Mouse (Mus musculus): ENCODE data around the gene Cacna2d3. TPM values are rescaled to one million over a fixed set of nuclear protein-coding genes. Genes with fewer than 3 reads are reported as not detected.

Cacna2d3 gene
- total and polyA plus RNA-seq, 2 experiments from 2014 or later, result 0.19 TPM; not detected in 1

GRCm38 (mm10) chr14:29350627-29351026, 371.0 kb downstream of the Cacna2d3 start:
- Histone ChIP-seq H3K4me3 (ENCODE audit: low read depth, low read length) (no peak overlapping the region), H3K36me3 (replicated peaks; ENCODE audit: control insufficient read depth, insufficient read depth, low read length) (no peaks in the 10 kb centered on the region), H3K4me2 (ENCODE audit: low read depth, low read length) (no peak overlapping the region), H3K9ac (replicated peaks; ENCODE audit: low read depth, low read length) (no peak overlapping the region), H3K27me3 (ENCODE audit: control insufficient read depth, insufficient read depth, low read length) (no peaks in the 10 kb centered on the region), H3K27ac (ENCODE audit: low read depth) (no peak overlapping the region), H3K4me1 (ENCODE audit: control insufficient read depth, insufficient read depth) (no peaks in the 10 kb centered on the region), H3K9me3 (replicated peaks; ENCODE audit: control insufficient read depth, low read length) (no peaks in the 10 kb centered on the region)
- 73% methylated on average over 4 of the region's 4 CpGs for WGBS
- no peak for TF ChIP-seq CTCF (IDR thresholded peaks at IDR 0.05; ENCODE audit: low read depth)
- TF ChIP-seq EP300 (IDR thresholded peaks at IDR 0.05; ENCODE audit: low read depth), result no peak
- no peak for ATAC-seq (ENCODE audit: insufficient read depth, low read depth)
- DNase-seq (ENCODE audit: low spot score), result no peak

GRCm38 (mm10) chr14:29341581-29341980, 380.1 kb downstream of the Cacna2d3 start:
- H3K27ac ChIP-seq (ENCODE audit: low read depth), result no peak overlapping the region
- no peak overlapping the region for H3K4me3 ChIP-seq (ENCODE audit: low read depth, low read length)
- no peaks in the 10 kb centered on the region for H3K27me3 ChIP-seq (ENCODE audit: control insufficient read depth, insufficient read depth, low read length)
- 83% methylated on average over 6 of the region's 6 CpGs for WGBS
- no peaks in the 10 kb centered on the region for H3K9me3 ChIP-seq (replicated peaks; ENCODE audit: control insufficient read depth, low read length)
- ATAC-seq (ENCODE audit: insufficient read depth, low read depth), result no peak
- DNase-seq (ENCODE audit: low spot score), result no peak
- H3K4me1 ChIP-seq (ENCODE audit: control insufficient read depth, insufficient read depth), result no peaks in the 10 kb centered on the region
- H3K9ac ChIP-seq (replicated peaks; ENCODE audit: low read depth, low read length), result no peak overlapping the region
- TF ChIP-seq CTCF (IDR thresholded peaks at IDR 0.05; ENCODE audit: low read depth) (no peak), EP300 (IDR thresholded peaks at IDR 0.05; ENCODE audit: low read depth) (no peak)
- H3K4me2 ChIP-seq (ENCODE audit: low read depth, low read length), result no peak overlapping the region
- no peaks in the 10 kb centered on the region for H3K36me3 ChIP-seq (replicated peaks; ENCODE audit: control insufficient read depth, insufficient read depth, low read length)

GRCm38 (mm10) chr14:29340728-29341127, 380.9 kb downstream of the Cacna2d3 start:
- no peak overlapping the region for H3K4me2 ChIP-seq (ENCODE audit: low read depth, low read length)
- ATAC-seq (ENCODE audit: insufficient read depth, low read depth) (no peak), DNase-seq (ENCODE audit: low spot score) (no peak)
- no peak for TF ChIP-seq EP300 (IDR thresholded peaks at IDR 0.05; ENCODE audit: low read depth)
- TF ChIP-seq CTCF (IDR thresholded peaks at IDR 0.05; ENCODE audit: low read depth), result no peak
- H3K9ac ChIP-seq (replicated peaks; ENCODE audit: low read depth, low read length), result no peak overlapping the region
- H3K4me3 ChIP-seq (ENCODE audit: low read depth, low read length), result no peak overlapping the region
- no peaks in the 10 kb centered on the region for H3K9me3 ChIP-seq (replicated peaks; ENCODE audit: control insufficient read depth, low read length)
- no peak overlapping the region for H3K27ac ChIP-seq (ENCODE audit: low read depth)
- H3K4me1 ChIP-seq (ENCODE audit: control insufficient read depth, insufficient read depth), result no peaks in the 10 kb centered on the region
- no peaks in the 10 kb centered on the region for H3K27me3 ChIP-seq (ENCODE audit: control insufficient read depth, insufficient read depth, low read length)
- H3K36me3 ChIP-seq (replicated peaks; ENCODE audit: control insufficient read depth, insufficient read depth, low read length), result no peaks in the 10 kb centered on the region
- 82% methylated on average over 5 of the region's 5 CpGs for WGBS

GRCm38 (mm10) chr14:29334897-29335296, 386.8 kb downstream of the Cacna2d3 start:
- WGBS, result 73% methylated on average over 5 of the region's 5 CpGs
- Histone ChIP-seq H3K27ac (ENCODE audit: low read depth) (no peak overlapping the region), H3K4me2 (ENCODE audit: low read depth, low read length) (no peak overlapping the region), H3K4me3 (ENCODE audit: low read depth, low read length) (no peak overlapping the region), H3K4me1 (ENCODE audit: control insufficient read depth, insufficient read depth) (no peaks in the 10 kb centered on the region), H3K9ac (replicated peaks; ENCODE audit: low read depth, low read length) (no peak overlapping the region), H3K9me3 (replicated peaks; ENCODE audit: control insufficient read depth, low read length) (no peaks in the 10 kb centered on the region), H3K36me3 (replicated peaks; ENCODE audit: control insufficient read depth, insufficient read depth, low read length) (no peaks in the 10 kb centered on the region), H3K27me3 (ENCODE audit: control insufficient read depth, insufficient read depth, low read length) (no peaks in the 10 kb centered on the region)
- ATAC-seq (ENCODE audit: insufficient read depth, low read depth) (no peak), DNase-seq (ENCODE audit: low spot score) (no peak)
- TF ChIP-seq CTCF (IDR thresholded peaks at IDR 0.05; ENCODE audit: low read depth) (no peak), EP300 (IDR thresholded peaks at IDR 0.05; ENCODE audit: low read depth) (no peak)

GRCm38 (mm10) chr14:29334216-29334615, 387.4 kb downstream of the Cacna2d3 start:
- H3K36me3 ChIP-seq (replicated peaks; ENCODE audit: control insufficient read depth, insufficient read depth, low read length), result no peaks in the 10 kb centered on the region
- ATAC-seq (ENCODE audit: insufficient read depth, low read depth), result no peak

GRCm38 (mm10) chr14:29324430-29324782, 397.3 kb downstream of the Cacna2d3 start:
- H3K4me1 ChIP-seq (ENCODE audit: control insufficient read depth, insufficient read depth), result no peaks in the 10 kb centered on the region
- H3K9me3 ChIP-seq (replicated peaks; ENCODE audit: control insufficient read depth, low read length), result no peaks in the 10 kb centered on the region; the same call in 1 of the 2 replicates
- no peak overlapping the region for H3K4me3 ChIP-seq (ENCODE audit: low read depth, low read length)
- no peak overlapping the region for H3K27ac ChIP-seq (ENCODE audit: low read depth)
- ATAC-seq (ENCODE audit: insufficient read depth, low read depth) (no peak), DNase-seq (ENCODE audit: low spot score) (no peak)
- no peaks in the 10 kb centered on the region for H3K36me3 ChIP-seq (replicated peaks; ENCODE audit: control insufficient read depth, insufficient read depth, low read length)
- whole genome bisulfite sequencing, result 84% methylated on average over 5 of the region's 5 CpGs
- H3K9ac ChIP-seq (replicated peaks; ENCODE audit: low read depth, low read length), result no peak overlapping the region
- no peaks in the 10 kb centered on the region for H3K27me3 ChIP-seq (ENCODE audit: control insufficient read depth, insufficient read depth, low read length)
- TF ChIP-seq CTCF (IDR thresholded peaks at IDR 0.05; ENCODE audit: low read depth), result no peak
- TF ChIP-seq EP300 (IDR thresholded peaks at IDR 0.05; ENCODE audit: low read depth), result no peak
- H3K4me2 ChIP-seq (ENCODE audit: low read depth, low read length), result no peak overlapping the region

More at GRCm38 (mm10) chr14:29334216-29334615, 387.4 kb downstream of the Cacna2d3 start:
- H3K27ac ChIP-seq (ENCODE audit: low read depth), result no peak overlapping the region
- no peaks in the 10 kb centered on the region for H3K27me3 ChIP-seq (ENCODE audit: control insufficient read depth, insufficient read depth, low read length)
- no peak overlapping the region for H3K4me2 ChIP-seq (ENCODE audit: low read depth, low read length)
- no peak overlapping the region for H3K4me3 ChIP-seq (ENCODE audit: low read depth, low read length)
- no peaks in the 10 kb centered on the region for H3K4me1 ChIP-seq (ENCODE audit: control insufficient read depth, insufficient read depth)
- 74% methylated on average over 2 of the region's 2 CpGs for WGBS
- H3K9me3 ChIP-seq (replicated peaks; ENCODE audit: control insufficient read depth, low read length), result no peaks in the 10 kb centered on the region
- H3K9ac ChIP-seq (replicated peaks; ENCODE audit: low read depth, low read length), result no peak overlapping the region
- no peak for TF ChIP-seq CTCF (IDR thresholded peaks at IDR 0.05; ENCODE audit: low read depth)
- TF ChIP-seq EP300 (IDR thresholded peaks at IDR 0.05; ENCODE audit: low read depth), result no peak
- no peak for DNase-seq (ENCODE audit: low spot score)

All from heart, postnatal 0 days (tissue).